Mouse (Mus musculus) thymus, postnatal 25 days (tissue): ENCODE results near the gene Dpep1.
A peak's percentile ranks its signal among the peaks of the same experiment; 100 is the strongest.
"Not testable (repeated sequence)": the region's sequence is repeated elsewhere in the genome, so short reads cannot be mapped to it uniquely, and the experiment has no call there.

Experiments used
- DNase-seq: peaks from one replicate; pipeline ENCODE4 v3.0.0; 2022

Gene Dpep1

DNA sequence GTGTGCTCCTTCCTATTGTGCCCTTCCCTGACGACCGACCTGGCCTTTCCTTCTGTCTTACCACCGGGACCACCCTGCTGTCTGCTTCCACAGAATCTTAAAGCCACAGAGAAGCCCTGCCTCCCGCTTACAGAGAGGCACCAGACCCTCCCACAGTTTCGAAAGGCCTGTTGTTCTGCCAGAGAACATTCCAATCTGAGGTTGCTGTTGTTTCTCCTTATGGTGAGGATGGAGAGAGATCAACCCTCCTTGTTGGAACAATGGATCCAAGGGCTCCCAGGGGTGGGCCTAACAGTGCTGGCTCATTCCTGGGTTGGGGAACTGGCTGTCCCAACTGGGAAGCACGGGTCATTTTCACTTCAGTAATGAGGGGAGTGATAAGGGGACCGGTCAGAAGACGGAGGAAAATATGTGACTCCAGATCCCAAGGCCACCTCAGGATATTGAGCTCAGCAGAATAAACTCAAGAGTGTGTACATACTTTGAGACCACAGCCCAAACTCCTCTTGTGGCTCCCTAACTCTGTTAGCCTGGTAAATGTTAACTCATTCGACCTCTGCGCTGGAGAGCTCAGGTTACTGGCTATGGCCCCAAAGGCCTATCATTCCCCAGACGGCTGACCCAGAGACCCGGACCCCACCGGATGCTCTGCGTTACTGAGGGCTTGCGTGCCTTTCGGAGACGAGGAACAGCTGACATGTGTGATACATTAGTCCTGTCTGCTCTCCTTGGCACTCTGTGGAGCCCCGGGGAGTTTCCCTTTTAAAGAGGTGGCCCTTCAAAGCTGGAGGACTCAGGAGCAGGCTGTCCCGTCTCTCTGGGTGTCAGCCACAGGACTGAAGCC, at the start of gene Dpep1:
Dpep1 (plus strand) TSS at position 677 of the 844 bp plus-strand sequence.
- no peak for DNase-seq

DNA sequence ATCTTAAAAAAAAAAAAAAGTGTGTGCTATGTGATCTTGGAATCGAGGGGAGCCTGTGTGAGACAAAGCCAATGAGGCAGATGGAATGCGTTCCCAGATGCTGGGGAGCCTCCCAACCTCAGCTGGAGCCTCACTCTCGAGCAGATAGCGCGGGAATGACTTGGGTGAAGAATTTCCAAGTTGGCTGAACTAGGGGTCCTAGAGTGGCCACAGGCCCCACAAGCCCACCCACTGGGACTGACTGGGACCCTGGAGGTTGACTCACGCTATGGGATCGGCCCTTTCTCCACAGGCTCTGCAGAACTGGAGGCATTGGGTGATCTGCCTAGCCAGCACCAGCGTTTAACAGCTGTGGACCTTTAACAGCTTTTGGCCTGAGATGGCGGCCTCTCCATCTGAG, 49.8 kb upstream of the Dpep1 start:
- no peak for DNase-seq

- no peak for DNase-seq
These were observed 48.4 kb upstream of the Dpep1 start for GRCm38 (mm10) chr8:123137645-123138077.

GRCm38 (mm10) chr8:123138741-123139140, 47.3 kb upstream of the Dpep1 start:
- no peak for DNase-seq

DNA sequence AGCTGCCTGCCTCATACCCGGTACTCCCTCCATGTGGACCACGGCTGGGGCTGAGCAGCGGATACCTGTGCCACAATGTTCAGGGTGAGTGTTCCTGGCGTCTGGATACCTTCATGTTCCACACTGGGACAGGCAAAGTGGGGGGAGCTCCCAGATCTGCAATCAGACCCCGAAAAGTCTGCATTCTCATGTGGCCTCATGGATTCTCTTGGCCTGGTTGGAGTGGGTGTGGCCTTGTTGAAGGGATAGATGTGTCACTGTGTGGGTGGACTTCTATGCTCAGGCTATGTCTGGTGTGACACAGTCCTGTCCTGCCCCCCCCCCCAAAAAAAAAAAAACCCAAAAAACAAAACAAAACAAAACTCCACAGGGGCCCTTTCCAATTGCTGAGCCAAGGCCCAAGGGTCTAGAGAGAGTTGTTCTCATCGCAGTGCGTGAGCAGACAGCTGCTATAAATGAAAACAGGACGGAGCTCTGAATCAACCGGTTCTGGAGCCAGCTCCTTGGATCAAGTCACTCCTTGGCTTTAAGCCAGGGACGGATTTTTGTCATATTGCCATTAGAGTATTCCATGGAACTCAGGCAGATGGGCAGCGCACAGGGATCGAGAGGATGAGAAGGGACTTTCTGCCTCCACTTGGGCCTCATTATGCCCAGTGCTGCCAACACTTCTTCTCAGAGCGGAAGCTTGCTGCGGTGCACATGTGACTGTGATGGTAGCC, 44.1 kb upstream of the Dpep1 start:
- DNase-seq: no peak

- peak; percentile 18 for DNase-seq
These were observed 40.8 kb upstream of the Dpep1 start for GRCm38 (mm10) chr8:123145279-123145678.

GRCm38 (mm10) chr8:123146390-123146789, 39.7 kb upstream of the Dpep1 start:
- DNase-seq: no peak

DNA sequence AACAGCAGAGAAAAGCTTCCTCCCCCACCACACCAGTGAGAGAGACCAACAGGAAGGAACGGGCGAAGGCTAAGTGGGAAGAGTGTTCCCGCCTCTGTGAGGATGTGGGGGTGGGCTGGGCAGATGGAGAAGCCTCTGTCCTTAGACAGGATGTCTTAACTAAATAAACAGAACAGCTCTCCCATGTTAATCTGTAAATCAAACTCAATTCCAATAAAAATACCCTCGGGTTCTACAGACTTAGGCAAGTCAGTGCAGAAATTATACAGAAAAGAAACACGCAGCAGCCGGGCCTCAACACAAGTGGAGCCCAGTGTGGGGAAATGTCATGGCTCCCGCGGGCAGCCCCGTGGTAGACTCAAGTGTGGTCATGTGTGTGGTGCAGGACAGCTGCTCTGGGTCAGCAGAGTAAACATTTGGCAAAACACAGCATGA, 35.3 kb upstream of the Dpep1 start:
- no peak for DNase-seq

DNA sequence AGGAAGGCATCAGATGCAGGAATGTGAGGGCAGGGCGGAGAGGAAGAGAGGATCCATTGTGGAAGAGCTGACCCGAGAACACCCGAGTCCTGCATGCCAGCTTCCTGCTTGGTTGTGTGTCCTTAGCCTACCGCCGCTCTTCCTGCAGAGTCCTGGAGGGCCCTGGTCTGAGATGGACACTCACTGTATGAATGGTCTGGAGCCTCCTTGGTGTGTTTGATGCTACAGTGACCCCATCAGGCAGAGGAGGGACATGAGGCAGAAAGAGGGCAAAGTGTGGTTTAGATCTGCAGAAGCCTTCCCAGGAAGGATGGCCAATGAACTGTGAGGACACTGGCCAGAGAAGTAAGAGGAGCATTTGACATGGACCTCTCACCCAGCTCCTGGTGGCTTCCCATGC, 30.9 kb upstream of the Dpep1 start:
- no peak for DNase-seq

DNA sequence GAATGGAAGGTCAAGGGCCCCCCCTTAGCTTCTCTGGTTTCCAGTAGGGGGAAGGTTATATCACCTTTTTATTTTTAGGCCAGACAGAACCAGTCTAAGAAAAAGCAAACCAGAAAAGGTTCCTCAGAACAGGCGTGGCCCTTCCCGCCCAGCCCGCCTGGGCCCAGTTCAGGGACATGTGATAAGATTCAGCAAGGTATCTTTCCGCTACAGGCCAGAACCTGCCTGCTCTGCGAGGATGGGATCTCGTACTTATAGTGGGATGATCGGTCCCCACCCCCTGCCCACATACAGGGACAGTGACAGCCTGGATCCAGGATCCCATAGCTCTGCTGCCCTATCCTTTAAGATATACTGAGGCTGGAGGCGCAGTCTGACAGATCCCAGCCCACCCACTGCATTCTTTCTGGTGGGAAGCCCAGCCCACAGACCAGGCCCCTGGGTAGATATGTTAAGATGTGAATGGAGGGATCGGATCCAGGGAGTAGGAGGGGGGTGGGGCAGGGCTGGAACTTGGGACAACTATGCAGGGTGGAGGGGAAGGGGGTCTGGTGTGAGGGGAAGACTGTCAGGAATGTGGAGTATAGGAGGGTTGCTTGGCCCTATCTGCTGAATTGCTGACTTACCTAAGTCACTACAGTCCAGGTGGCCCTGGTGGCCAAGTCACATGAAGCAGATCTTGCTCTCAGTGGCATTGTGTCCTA, 29.8 kb upstream of the Dpep1 start:
- DNase-seq: no peak

GRCm38 (mm10) chr8:123157888-123158465, 28.1 kb upstream of the Dpep1 start, which contains the start of gene Sult5a1:
Sult5a1 (minus strand) TSS chr8:123158315.
- DNase-seq: no peak

DNA sequence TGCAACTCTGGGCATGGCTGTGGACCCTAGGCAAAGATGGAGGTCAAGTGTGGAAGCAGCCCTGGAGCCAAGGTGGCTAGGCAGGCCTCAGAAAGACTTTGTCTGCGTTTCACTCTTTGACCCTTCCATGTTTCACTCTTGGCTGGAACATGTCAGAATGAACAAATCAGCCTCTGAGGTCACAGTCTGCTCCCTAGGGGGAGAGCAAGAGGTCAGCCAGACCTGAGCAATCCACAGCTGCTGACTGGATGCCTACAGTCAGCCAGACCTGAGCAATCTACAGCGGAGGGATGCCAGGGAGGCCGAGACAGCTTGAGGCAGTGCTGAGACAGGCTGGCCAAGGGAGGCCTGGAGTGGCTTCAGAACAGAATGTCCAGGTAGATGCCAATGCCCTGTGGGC, 4.7 kb upstream of the Dpep1 start:
- no peak for DNase-seq

- DNase-seq: no peak
These were observed 2.0 kb downstream of the Dpep1 start for GRCm38 (mm10) chr8:123188006-123188405.

GRCm38 (mm10) chr8:123188841-123189240, 2.8 kb downstream of the Dpep1 start:
- no peak for DNase-seq

DNA sequence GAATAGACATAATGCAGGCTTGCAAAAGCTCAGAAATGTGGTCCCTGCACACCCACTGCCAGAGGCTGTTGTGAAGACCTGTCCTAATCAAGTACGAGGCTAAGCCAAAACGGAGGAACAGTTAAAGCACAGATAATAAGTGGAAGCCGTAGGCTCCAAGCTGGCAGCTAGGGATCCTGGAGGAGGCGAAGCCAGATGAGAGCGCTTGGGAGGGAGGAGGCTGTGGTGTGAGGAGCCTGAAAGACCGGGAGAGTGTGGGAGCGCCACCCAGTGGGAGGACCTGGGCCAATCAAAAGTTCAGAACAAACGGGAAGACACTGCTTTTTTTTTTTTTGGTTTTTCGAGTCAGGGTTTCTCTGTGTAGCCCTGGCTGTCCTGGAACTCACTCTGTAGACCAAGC, 4.6 kb downstream of the Dpep1 start:
- peak; percentile 49 for DNase-seq

- DNase-seq: no peak
These were observed 5.9 kb downstream of the Dpep1 start for GRCm38 (mm10) chr8:123191908-123192307.

DNA sequence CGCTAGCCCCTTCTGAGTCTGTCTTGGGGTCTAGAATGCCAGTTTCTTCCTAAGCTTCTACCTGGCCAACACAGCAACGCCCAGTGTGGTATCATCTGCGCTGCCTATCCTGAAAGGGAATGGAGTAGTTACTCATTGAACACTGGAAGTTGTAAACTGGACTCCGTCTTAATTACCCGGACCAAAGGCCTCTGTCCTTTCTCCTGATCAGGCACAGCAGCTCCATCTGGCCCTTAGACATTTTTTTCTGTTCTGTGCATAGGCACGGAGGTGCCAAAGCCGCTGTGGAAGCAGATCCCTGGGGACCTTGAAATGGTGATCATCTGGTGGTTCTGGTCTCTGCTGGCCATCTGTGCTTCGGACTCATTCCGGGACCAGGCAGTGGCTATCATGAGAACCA, 7.7 kb downstream of the Dpep1 start:
- DNase-seq: no peak

- DNase-seq: not testable (repeated sequence)
These were observed 11.0 kb downstream of the Dpep1 start for GRCm38 (mm10) chr8:123197016-123197415.

- DNase-seq: no peak
These were observed 13.8 kb downstream of the Dpep1 start for GRCm38 (mm10) chr8:123199864-123200263.

- DNase-seq: peak; percentile 66
These were observed 16.2 kb downstream of the Dpep1 start for GRCm38 (mm10) chr8:123202288-123202687.

DNA sequence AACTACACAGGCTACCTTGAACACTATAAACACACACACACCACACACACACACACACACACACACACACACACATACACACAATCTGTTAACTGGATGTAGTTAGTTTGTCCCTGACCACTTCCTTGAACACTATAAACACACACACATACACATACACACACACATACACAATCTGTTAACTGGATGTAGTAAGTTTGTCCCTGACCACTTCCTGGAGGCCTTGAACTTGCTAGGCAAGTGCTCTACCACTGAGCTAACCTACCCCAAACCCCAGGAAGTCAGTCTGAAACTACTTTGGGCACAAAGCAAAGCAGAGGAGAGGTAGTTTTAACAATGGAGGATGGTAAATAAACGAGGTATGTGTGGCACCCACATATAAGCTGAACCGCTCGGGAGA, 17.5 kb downstream of the Dpep1 start:
- DNase-seq: no peak

GRCm38 (mm10) chr8:123211876-123212275, 25.8 kb downstream of the Dpep1 start:
- DNase-seq: no peak
